ENCODE assay signal across 14 mouse cellular contexts in genomic region chr2:137014423-137014822, GRCm38 (mm10).
"Had no signal": no experiment of that assay in that cellular context is flagged by ENCODE, and none has a peak within 500 bp of the region (broad histone marks: within the 10 kb centered on the region; RNA-seq: fewer than 3 reads in every experiment).

No protein-coding gene starts in this region.

- H3K9me3 ChIP-seq: intestine, embryonic 15.5 days; kidney, embryonic 15.5 days; limb, embryonic 13.5 days; midbrain, embryonic 13.5 days; neural tube, embryonic 15.5 days had no signal

- DNase-seq: kidney, adult 2 months; kidney, postnatal 14 days; lung, adult 2 months; lung, postnatal 36 days; right cerebral cortex, postnatal 14 days; thymus, adult 2 months; thymus, postnatal 36 days had no signal

- ATAC-seq: intestine, embryonic 15.5 days; lung, postnatal 0 days; midbrain, embryonic 13.5 days had no signal

- H3K4me2 ChIP-seq: intestine, embryonic 15.5 days; kidney, embryonic 15.5 days; limb, embryonic 13.5 days; midbrain, embryonic 13.5 days; neural tube, embryonic 15.5 days had no signal

- H3K27ac ChIP-seq: intestine, embryonic 15.5 days; kidney, embryonic 15.5 days; limb, embryonic 13.5 days; liver, embryonic 14.5 days; midbrain, embryonic 13.5 days; neural tube, embryonic 15.5 days had no signal

- H3K4me3 ChIP-seq: intestine, embryonic 15.5 days; kidney, embryonic 15.5 days; limb, embryonic 13.5 days; midbrain, embryonic 13.5 days; neural tube, embryonic 15.5 days had no signal

- H3K9ac ChIP-seq: intestine, embryonic 15.5 days; kidney, embryonic 15.5 days; limb, embryonic 13.5 days; liver, embryonic 14.5 days; midbrain, embryonic 13.5 days; neural tube, embryonic 15.5 days had no signal

- H3K36me3 ChIP-seq: intestine, embryonic 15.5 days; kidney, embryonic 15.5 days; limb, embryonic 13.5 days; midbrain, embryonic 13.5 days; neural tube, embryonic 15.5 days had no signal

- H3K27me3 ChIP-seq: intestine, embryonic 15.5 days; kidney, embryonic 15.5 days; limb, embryonic 13.5 days; midbrain, embryonic 13.5 days; neural tube, embryonic 15.5 days had no signal

- H3K4me1 ChIP-seq: intestine, embryonic 15.5 days; kidney, embryonic 15.5 days; midbrain, embryonic 13.5 days; neural tube, embryonic 15.5 days had no signal
